Mouse (Mus musculus) small intestine, adult 2 months (tissue): ENCODE results near the gene Bmp2k. TPM values are rescaled to one million over a fixed set of nuclear protein-coding genes. Genes with fewer than 3 reads are reported as not detected.

Experiments used
- H3K27ac ChIP-seq: fragments of 200-500 bp; 2 replicates; pipeline ENCODE4 v1.5.1; 2012; ENCODE audit warnings: low read depth, low read length, control low read depth, inconsistent platforms; ENCODE audit not compliant: insufficient read depth
- H3K27me3 ChIP-seq: fragments of 200-500 bp; 2 replicates; pipeline ENCODE4 v1.6.1; 2012; ENCODE audit warnings: mild to moderate bottlenecking, moderate library complexity, low read length, inconsistent platforms; ENCODE audit not compliant: control insufficient read depth, insufficient read depth
- H3K36me3 ChIP-seq: fragments of 200-500 bp; 2 replicates; pipeline ENCODE4 v1.6.1; 2012; ENCODE audit warnings: mild to moderate bottlenecking, low read length, control low read depth, inconsistent platforms; ENCODE audit not compliant: control insufficient read depth, insufficient read depth
- H3K4me1 ChIP-seq: fragments of 200-500 bp; 2 replicates; pipeline ENCODE4 v1.6.1; 2012; ENCODE audit warnings: low read length, inconsistent platforms, mixed read lengths; ENCODE audit not compliant: control insufficient read depth, insufficient read depth, insufficient read length
- H3K4me3 ChIP-seq: fragments of 200-500 bp; 2 replicates; pipeline ENCODE4 v1.5.1; 2012; ENCODE audit warnings: low read depth, mild to moderate bottlenecking, control low read depth, inconsistent platforms, low read length, moderate library complexity
- CTCF ChIP-seq: fragments of 200-500 bp; IDR thresholded peaks from 2 replicates; pipeline ENCODE4 v1.5.1; 2012; ENCODE audit warnings: low read depth, mild to moderate bottlenecking, control low read depth, inconsistent platforms, low read length, moderate library complexity, mixed read lengths; ENCODE audit not compliant: insufficient replicate concordance, insufficient read length; ENCODE audit errors: extremely low read depth
- POLR2A ChIP-seq: fragments of 200-500 bp; IDR thresholded peaks from 2 replicates; pipeline ENCODE4 v1.6.1; 2012; ENCODE audit warnings: low read depth, mild to moderate bottlenecking, control low read depth, inconsistent platforms, low read length, moderate library complexity
- WGBS: fragments of 180-500 bp; shearing (Covaris S2); methylation state at CpG from one replicate; pipeline ENCODE4 v1.1.7; 2018; 5-methylcytosine and 5-hydroxymethylcytosine counted together
- polyA plus RNA-seq: library from polyadenylated mRNA; depleted of rRNA; stranded (reverse); fragments of >200 nt; gene quantifications from 2 replicates; pipeline ENCODE4 v1.2.3, GENCODE M21; 2012

The Bmp2k gene
- polyA plus RNA-seq, 1 experiment, result 13.0 TPM

DNA sequence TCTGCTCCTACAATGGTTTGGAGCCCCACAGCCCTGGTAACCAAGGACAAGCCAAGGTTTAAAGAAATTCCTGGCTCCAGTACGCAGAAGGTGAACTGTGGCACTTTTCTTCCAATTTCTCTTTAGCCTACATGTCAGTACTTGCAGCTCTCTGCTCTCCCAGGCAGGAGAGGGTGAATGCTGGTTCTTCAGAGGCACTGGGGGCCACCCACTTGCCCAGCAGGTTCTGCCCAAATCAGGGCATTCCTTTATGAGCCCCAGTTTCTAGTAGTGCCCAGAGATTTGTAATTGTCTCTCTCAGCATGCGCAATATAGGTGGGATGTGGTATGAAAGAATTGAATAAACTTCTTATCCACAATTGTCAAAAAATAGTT, 32.5 kb upstream of the Bmp2k start:
- Histone ChIP-seq H3K27me3 (no peaks in the 10 kb centered on the region), H3K4me3 (no peak overlapping the region), H3K27ac (peak overlapping the region; percentile 46), H3K36me3 (no peaks in the 10 kb centered on the region), H3K4me1 (peaks cover 12% of the 10 kb centered on the region)
- WGBS, result 45% methylated on average over 2 of the region's 2 CpGs
- TF ChIP-seq CTCF (no peak), POLR2A (no peak)

DNA sequence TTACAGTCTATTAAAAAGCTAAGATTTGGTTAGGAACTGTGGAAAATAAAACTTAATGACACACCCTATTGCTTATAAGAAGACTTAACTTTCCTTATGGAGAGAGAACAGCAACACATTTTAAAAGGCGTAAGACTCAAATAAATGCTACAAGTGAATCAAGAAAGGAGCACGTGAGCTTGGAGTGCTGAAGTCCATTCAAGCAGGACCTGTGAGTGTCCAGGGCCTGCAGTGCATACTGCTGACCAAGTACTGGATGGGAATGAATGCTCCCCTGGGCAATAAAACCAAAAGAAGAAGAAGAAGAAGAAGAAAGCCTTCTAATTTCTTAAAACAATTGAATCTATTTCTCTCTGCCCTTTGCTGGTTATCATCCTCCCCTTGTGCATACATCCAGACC, 32.0 kb upstream of the Bmp2k start:
- peaks cover 12% of the 10 kb centered on the region for H3K4me1 ChIP-seq
- H3K27ac ChIP-seq, result no peak overlapping the region
- H3K4me3 ChIP-seq, result no peak overlapping the region
- TF ChIP-seq POLR2A (no peak), CTCF (no peak)
- no peaks in the 10 kb centered on the region for H3K36me3 ChIP-seq
- no peaks in the 10 kb centered on the region for H3K27me3 ChIP-seq
- 60% methylated on average over 2 of the region's 2 CpGs for WGBS

DNA sequence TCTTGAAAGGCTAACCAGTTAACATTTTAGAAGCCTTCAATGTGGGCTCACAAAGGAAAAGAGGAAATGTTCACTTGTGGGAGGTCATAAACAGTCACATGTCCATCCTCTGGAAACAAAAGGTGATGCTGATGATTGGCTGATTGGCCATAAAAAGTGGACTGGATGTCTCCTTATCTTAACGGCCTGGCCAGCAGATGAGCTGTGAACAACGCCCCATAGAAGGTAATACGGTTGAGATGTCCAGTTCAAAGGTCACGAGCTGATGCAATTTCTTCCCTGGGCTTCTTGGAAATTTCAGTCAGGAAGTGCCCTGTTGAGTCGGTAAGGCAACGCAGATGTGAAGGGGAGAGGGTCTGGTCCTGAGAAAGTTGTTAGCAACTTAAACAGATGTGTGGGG, 28.9 kb upstream of the Bmp2k start:
- WGBS, result 13% methylated on average over 6 of the region's 6 CpGs

DNA sequence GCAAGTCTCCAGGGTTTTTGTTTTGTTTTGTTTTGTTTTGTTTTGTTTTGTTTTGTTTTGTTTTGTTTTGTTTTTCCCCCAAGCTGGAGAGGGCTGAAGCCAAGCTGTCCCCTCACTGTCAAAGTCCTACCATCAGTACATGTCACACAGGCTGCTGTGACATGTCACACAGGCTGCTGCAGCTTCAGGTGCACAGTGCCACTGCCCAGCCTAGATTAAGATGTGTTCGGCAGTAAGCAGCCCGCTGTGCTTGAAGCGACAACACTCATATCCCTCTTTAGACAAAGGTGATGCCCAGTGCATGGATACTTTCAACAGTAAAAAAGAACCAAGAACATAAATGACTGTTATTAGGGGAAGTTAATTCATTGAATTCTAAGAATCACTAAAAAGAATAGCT, 28.5 kb upstream of the Bmp2k start:
- TF ChIP-seq CTCF, result no peak
- no peak for TF ChIP-seq POLR2A
- Histone ChIP-seq H3K4me1 (peaks cover 12% of the 10 kb centered on the region), H3K27ac (peak overlapping the region; percentile 57), H3K4me3 (no peak overlapping the region), H3K36me3 (no peaks in the 10 kb centered on the region), H3K27me3 (no peaks in the 10 kb centered on the region)
- 88% methylated on average over 3 of the region's 3 CpGs for WGBS

More for the DNA sequence above, 28.9 kb upstream of the Bmp2k start:
- no peaks in the 10 kb centered on the region for H3K27me3 ChIP-seq
- peak overlapping the region; percentile 57 for H3K27ac ChIP-seq
- peaks cover 12% of the 10 kb centered on the region for H3K4me1 ChIP-seq
- no peaks in the 10 kb centered on the region for H3K36me3 ChIP-seq
- no peak overlapping the region for H3K4me3 ChIP-seq
- no peak for TF ChIP-seq POLR2A
- TF ChIP-seq CTCF, result no peak

DNA sequence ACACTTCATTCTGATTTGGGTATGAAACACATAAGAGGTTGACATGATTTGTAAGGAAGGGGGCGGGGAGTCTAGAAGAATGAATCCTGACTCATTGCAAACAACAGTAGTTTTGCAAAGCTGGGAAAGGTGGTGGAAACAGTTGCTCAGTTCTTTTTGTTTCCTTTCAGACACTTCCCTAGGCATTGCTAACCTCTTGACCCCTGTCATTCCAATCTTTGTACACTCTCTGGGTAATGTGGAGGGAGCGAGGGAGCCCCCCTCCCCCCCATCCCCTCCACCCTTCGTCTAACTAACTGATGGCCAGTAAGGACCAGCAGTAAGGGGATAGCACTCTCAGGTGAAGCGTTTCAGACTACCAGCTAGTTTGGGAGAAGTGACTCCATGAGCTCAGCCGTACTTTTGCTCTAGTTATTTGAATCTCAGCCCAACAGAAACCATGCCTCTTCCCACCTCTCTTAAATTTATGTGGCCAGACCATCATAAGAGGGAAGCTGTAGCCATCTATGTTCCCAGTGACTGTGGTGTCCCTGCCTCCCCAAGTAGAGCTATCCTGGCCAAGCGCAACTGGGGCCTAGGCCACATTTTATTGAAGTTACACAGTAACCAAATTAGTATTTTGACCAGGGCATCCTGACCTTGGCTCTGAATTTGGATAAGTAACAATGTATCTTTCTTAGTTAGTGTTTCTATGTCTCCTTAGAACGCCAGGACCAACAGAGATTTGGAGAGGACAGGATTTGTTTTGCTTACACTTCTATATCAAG, 27.6 kb upstream of the Bmp2k start:
- no peak for TF ChIP-seq POLR2A
- H3K4me3 ChIP-seq, result no peak overlapping the region
- H3K36me3 ChIP-seq, result no peaks in the 10 kb centered on the region
- peaks cover 11% of the 10 kb centered on the region for H3K4me1 ChIP-seq
- H3K27me3 ChIP-seq, result no peaks in the 10 kb centered on the region
- no peak overlapping the region for H3K27ac ChIP-seq
- 76% methylated on average over 7 of the region's 7 CpGs for WGBS

DNA sequence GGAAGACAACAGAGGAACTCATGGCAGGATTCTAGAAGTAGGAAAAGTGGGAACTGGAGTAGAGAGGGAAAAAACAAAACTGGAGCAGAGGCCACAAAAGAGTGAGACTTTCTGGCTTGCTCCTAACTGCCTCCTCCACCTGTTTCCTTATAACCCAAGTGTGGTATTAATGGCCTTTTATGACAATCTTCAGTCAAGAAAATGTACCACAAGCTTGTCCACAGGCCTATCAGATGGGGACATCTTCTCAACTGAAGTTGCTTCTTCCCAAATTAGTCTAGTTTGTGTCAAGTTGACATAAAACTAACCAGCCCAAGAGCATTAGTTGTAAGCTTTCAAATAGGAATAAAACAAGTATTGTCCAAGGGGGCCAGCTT, 27.0 kb upstream of the Bmp2k start:
- Histone ChIP-seq H3K4me1 (peaks cover 9% of the 10 kb centered on the region), H3K27ac (no peak overlapping the region), H3K36me3 (no peaks in the 10 kb centered on the region), H3K4me3 (no peak overlapping the region), H3K27me3 (no peaks in the 10 kb centered on the region)
- TF ChIP-seq POLR2A, result no peak
- TF ChIP-seq CTCF, result no peak

DNA sequence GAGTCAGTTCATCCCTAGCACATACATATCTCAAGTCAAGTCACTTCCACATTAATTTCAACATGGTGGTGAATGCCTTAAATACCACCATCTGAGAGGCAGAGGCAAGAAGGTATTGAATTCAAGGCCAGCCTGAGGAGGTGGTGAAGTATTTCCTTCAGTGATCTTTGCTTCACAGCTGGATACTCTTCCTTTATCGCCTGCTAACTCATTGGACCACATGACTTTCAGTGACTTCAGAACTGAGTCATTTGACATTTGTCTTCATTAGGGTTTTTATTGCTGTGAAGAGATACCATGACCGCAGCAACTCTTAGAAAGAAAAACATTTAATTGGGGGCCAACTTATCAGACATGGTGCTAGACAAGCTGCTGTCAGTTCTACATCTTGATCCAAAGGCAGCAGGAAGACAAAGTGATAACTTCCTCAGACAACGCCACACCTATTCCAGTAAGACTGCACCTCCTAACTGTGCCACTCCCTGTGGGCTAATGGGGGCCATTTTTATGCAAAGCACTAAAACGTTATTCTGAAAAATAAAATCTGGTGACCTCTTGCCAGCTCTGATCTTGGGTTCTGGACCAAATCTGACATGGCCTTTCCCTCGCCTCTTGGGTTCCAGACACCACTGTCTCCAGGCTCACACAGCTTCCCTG, 24.9 kb upstream of the Bmp2k start:
- no peak for TF ChIP-seq CTCF
- Histone ChIP-seq H3K4me1 (peaks cover 9% of the 10 kb centered on the region), H3K4me3 (no peak overlapping the region), H3K27ac (no peak overlapping the region), H3K27me3 (no peaks in the 10 kb centered on the region), H3K36me3 (no peaks in the 10 kb centered on the region)
- WGBS, result 84% methylated on average over 5 of the region's 5 CpGs
